Mouse (Mus musculus): ENCODE measurements around the gene Olfr873.

GRCm38 (mm10) chr9:20298232-20298631, at the start of gene Olfr873:
- TF ChIP-seq CTCF (IDR thresholded peaks at IDR 0.05; ENCODE audit: control insufficient read depth, insufficient read depth, insufficient replicate concordance, low read depth, low read length), result no peak
- no peak for TF ChIP-seq POLR2A (IDR thresholded peaks at IDR 0.05; ENCODE audit: control insufficient read depth, low read depth, low read length)
